Mouse (Mus musculus) spleen, adult 2 months (tissue): ENCODE measurements around the gene Acot4. TPM values are rescaled to one million over a fixed set of nuclear protein-coding genes. Genes with fewer than 3 reads are reported as not detected.
"Not testable (repeated sequence)": the region's sequence is repeated elsewhere in the genome, so short reads cannot be mapped to it uniquely, and the experiment has no call there.

Experiments used
- DNase-seq, 2 experiments: peaks; one replicate each; pipeline versions ENCODE4 v3.0.0 to v3.0.0-alpha.2; 2012 to 2021; ENCODE audit warnings: low spot score in 2 of 2, low read depth in 1 of 2
- H3K27ac ChIP-seq: fragments of 200-500 bp; 2 replicates; pipeline ENCODE4 v1.5.1; 2012; ENCODE audit warnings: low read length, inconsistent platforms; ENCODE audit not compliant: insufficient read depth
- H3K27me3 ChIP-seq: fragments of 200-500 bp; 2 replicates; pipeline ENCODE4 v1.6.1; 2012; ENCODE audit warnings: mild to moderate bottlenecking, moderate library complexity, low read length, inconsistent platforms; ENCODE audit not compliant: control insufficient read depth, insufficient read depth
- H3K36me3 ChIP-seq: fragments of 200-500 bp; 2 replicates; pipeline ENCODE4 v1.6.1; 2012; ENCODE audit warnings: mild to moderate bottlenecking, low read length, inconsistent platforms; ENCODE audit not compliant: control insufficient read depth, insufficient read depth
- H3K4me1 ChIP-seq: fragments of 200-500 bp; 2 replicates; pipeline ENCODE4 v1.6.1; 2011; ENCODE audit warnings: inconsistent platforms; ENCODE audit not compliant: control insufficient read depth, insufficient read depth, insufficient read length
- H3K4me3 ChIP-seq: fragments of 200-500 bp; 2 replicates; pipeline ENCODE4 v1.5.1; 2011; ENCODE audit warnings: mild to moderate bottlenecking, inconsistent platforms; ENCODE audit not compliant: insufficient read depth, insufficient read length; ENCODE audit errors: extremely low read depth
- CTCF ChIP-seq: fragments of 200-500 bp; IDR thresholded peaks from 2 replicates; pipeline ENCODE4 v1.5.1; 2011; ENCODE audit warnings: mild to moderate bottlenecking, inconsistent platforms; ENCODE audit not compliant: insufficient read depth, insufficient read length, insufficient replicate concordance; ENCODE audit errors: extremely low read depth
- POLR2A ChIP-seq: fragments of 200-500 bp; IDR thresholded peaks from 2 replicates; pipeline ENCODE4 v1.6.1; 2011; ENCODE audit warnings: low read depth, low read length, inconsistent platforms
- WGBS: fragments of 180-500 bp; shearing (Covaris S2); methylation state at CpG from one replicate; pipeline ENCODE4 v1.1.7; 2018; 5-methylcytosine and 5-hydroxymethylcytosine counted together
- polyA plus RNA-seq: library from polyadenylated mRNA; depleted of rRNA; stranded (reverse); fragments of >200 nt; gene quantifications from 2 replicates; pipeline ENCODE4 v1.2.3, GENCODE M21; 2012

The Acot4 gene
- polyA plus RNA-seq, 1 experiment = 0.36 TPM

DNA sequence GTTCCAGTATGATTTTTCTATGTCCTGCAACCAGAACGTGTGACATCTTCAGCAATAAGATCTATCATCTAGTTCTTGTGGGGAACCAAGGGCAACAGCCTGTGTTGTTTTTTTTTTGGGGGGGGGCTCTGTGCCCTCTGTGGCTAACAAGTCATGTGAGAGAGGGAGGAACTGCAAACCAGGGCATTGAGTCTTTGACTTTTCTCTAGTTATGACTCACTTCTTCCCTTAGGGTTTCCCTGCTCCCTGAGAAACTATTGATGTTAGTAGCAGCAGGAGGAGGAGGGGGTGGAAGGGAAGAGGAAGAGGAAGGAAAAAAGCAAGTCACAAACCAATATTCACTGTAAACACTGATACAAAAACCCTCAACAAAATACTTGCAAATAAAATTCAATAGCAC, 34.3 kb upstream of the Acot4 start:
- no peak overlapping the region for H3K4me3 ChIP-seq
- TF ChIP-seq CTCF = no peak
- TF ChIP-seq POLR2A = no peak
- 63% methylated on average over 1 of the region's 1 CpGs for WGBS

GRCm38 (mm10) chr12:84008251-84008650, 29.9 kb upstream of the Acot4 start:
- no peak overlapping the region for H3K27ac ChIP-seq
- no peak for TF ChIP-seq POLR2A
- TF ChIP-seq CTCF = no peak
- DNase-seq = no peak
- H3K4me1 ChIP-seq = peaks cover 2% of the 10 kb centered on the region; the same call in 1 of the 2 replicates
- H3K27me3 ChIP-seq = no peaks in the 10 kb centered on the region
- no peaks in the 10 kb centered on the region for H3K36me3 ChIP-seq
- 78% methylated on average over 12 of the region's 12 CpGs for WGBS
- no peak overlapping the region for H3K4me3 ChIP-seq

More for the DNA sequence above, 34.3 kb upstream of the Acot4 start:
- Histone ChIP-seq H3K4me1 (peaks cover 2% of the 10 kb centered on the region; the same call in 1 of the 2 replicates), H3K27ac (no peak overlapping the region), H3K27me3 (no peaks in the 10 kb centered on the region), H3K36me3 (no peaks in the 10 kb centered on the region)
- no peak for DNase-seq

DNA sequence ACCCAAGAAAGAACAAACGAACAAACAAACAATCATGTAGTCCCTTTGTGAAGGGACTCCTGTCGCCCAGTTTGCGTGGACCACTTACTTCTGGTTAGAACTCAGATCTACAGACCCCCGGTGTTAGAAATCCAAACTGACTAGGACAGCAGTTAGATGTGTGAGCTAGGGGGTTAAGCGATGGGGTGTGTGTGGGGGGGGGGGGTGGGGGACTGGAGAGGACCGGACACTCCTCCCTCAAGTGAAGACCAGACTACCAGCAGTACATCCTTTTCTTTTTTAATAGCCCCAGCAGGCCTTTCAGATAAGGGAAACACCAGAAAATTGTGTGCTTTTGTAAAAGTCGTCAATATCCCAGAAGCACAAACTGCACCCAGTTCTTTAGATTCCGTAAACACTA, 29.4 kb upstream of the Acot4 start:
- no peak overlapping the region for H3K4me3 ChIP-seq

GRCm38 (mm10) chr12:84009171-84009965, 28.8 kb upstream of the Acot4 start, which contains the start of gene Acot1:
Acot1 (plus strand) TSS chr12:84009490.
- H3K36me3 ChIP-seq, H3K4me1 ChIP-seq, H3K27ac ChIP-seq, H3K27me3 ChIP-seq: not testable (repeated sequence)
- peak in 1 of 2 experiments; percentile 18 for DNase-seq
- H3K4me3 ChIP-seq = peak within 1 kb of the TSS; percentile 52
- WGBS = 1% methylated on average over 70 of the region's 70 CpGs

More for the DNA sequence above, 29.4 kb upstream of the Acot4 start:
- H3K27ac ChIP-seq = no peak overlapping the region
- 69% methylated on average over 8 of the region's 8 CpGs for WGBS
- no peaks in the 10 kb centered on the region for H3K27me3 ChIP-seq
- TF ChIP-seq CTCF (no peak), POLR2A (no peak)
- peaks cover 2% of the 10 kb centered on the region; the same call in 1 of the 2 replicates for H3K4me1 ChIP-seq
- H3K36me3 ChIP-seq = no peaks in the 10 kb centered on the region
- DNase-seq = no peak

GRCm38 (mm10) chr12:84010201-84010600, 28.0 kb upstream of the Acot4 start:
- no peak for TF ChIP-seq POLR2A
- TF ChIP-seq CTCF = no peak
- WGBS = 79% methylated on average over 3 of the region's 3 CpGs
- no peak overlapping the region for H3K4me3 ChIP-seq

DNA sequence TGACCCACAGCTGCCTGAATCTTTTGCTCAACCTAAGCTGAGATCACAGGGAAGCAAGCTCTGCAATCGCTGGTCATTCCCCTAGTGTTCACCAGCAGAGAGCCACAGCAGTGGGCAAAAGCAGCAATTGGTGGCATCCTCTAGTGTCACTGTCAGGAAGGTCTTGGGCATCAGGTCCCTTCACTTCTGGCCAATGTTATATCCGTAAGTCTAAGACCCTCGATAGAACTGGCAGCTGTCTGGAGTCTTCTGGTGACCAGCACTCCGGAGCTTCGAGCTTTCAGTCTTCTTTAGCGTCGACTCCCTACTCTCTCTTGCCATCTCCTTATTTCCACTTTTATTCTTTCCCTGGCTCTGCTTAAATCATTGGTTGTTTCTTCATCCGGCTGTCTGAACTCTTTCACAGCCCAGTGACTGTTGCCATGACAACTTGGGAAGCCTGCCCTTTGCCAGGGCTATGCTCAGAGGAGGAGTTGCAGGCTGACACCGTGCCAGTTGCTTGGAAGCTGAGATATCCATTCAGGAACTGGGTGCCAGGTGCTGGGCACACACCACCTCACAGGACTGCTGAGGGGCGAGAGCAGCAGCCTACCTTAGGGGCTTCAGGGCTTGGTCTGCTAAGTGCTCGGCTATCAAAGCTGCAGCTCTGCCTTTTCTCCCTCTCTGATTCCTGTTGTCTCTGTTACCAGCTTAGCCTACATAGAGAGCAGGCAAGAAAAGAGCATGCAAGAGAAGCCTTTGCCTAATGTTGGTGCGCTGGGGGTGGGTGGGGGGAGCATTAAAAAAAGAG, 26.7 kb upstream of the Acot4 start:
- no peak overlapping the region for H3K27ac ChIP-seq
- H3K27me3 ChIP-seq = no peaks in the 10 kb centered on the region
- TF ChIP-seq CTCF = no peak
- DNase-seq = no peak
- peaks cover 2% of the 10 kb centered on the region; the same call in 1 of the 2 replicates for H3K4me1 ChIP-seq
- H3K36me3 ChIP-seq = no peaks in the 10 kb centered on the region
- 69% methylated on average over 12 of the region's 12 CpGs for WGBS
- H3K4me3 ChIP-seq = no peak overlapping the region

More at GRCm38 (mm10) chr12:84010201-84010600, 28.0 kb upstream of the Acot4 start:
- H3K27ac ChIP-seq = no peak overlapping the region
- H3K27me3 ChIP-seq = no peaks in the 10 kb centered on the region
- peaks cover 2% of the 10 kb centered on the region; the same call in 1 of the 2 replicates for H3K4me1 ChIP-seq
- H3K36me3 ChIP-seq = no peaks in the 10 kb centered on the region
- no peak for DNase-seq
